Mouse (Mus musculus) large intestine, adult 2 months (tissue): ENCODE measurements around the gene Zfp872. TPM values are rescaled to one million over a fixed set of nuclear protein-coding genes. Genes with fewer than 3 reads are reported as not detected.
A peak's percentile ranks its signal among the peaks of the same experiment; 100 is the strongest.
"Not testable (repeated sequence)": the region's sequence is repeated elsewhere in the genome, so short reads cannot be mapped to it uniquely, and the experiment has no call there.

ENCODE experiments used
- DNase-seq: peaks from one replicate; pipeline ENCODE4 v3.0.0-alpha.2; 2012; ENCODE audit warnings: low read depth, low spot score
- WGBS: fragments of 180-500 bp; shearing (Covaris S2); methylation state at CpG from one replicate; pipeline ENCODE4 v1.1.7; 2018; 5-methylcytosine and 5-hydroxymethylcytosine counted together
- polyA plus RNA-seq: library from polyadenylated mRNA; depleted of rRNA; stranded (reverse); fragments of >200 nt; gene quantifications from 2 replicates; pipeline ENCODE4 v1.2.3, GENCODE M21; 2012; rRNA removed

Gene Zfp872
- not detected in 2 replicates for polyA plus RNA-seq

DNA sequence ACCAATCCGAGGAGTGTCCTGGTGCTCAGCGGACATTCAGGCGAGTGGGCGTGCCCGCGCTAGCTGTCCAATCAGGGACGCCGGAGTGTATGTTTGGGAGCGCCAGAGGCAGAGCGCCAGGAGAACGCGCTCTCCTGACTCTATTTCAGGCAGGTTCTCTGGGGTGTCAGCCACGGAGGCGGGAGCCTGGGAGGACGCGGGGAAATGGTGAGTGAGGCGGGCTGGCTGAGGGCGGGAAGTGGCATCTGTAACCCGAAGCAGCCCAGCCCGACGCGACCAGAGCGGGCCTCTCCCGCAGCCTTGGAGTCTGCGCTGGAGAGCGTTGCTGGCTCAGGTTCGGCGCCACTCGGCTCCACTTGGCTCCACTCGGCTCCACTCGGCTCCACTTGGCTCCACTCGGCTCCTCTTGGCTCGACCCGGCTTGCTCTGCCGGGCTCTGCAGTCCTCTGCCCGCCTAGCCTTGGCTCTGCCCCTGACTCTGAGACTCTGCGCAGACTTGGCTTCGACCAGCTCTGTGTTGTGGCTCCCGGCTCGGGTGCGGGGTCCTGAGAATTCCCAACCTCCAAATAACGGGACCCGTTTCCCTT, at the start of gene Zfp872:
TSS of gene Zfp872 (plus strand) at position 66 of the 587 bp plus-strand sequence.
- WGBS, result 27% methylated on average over 43 of the region's 43 CpGs
- DNase-seq, result no peak

DNA sequence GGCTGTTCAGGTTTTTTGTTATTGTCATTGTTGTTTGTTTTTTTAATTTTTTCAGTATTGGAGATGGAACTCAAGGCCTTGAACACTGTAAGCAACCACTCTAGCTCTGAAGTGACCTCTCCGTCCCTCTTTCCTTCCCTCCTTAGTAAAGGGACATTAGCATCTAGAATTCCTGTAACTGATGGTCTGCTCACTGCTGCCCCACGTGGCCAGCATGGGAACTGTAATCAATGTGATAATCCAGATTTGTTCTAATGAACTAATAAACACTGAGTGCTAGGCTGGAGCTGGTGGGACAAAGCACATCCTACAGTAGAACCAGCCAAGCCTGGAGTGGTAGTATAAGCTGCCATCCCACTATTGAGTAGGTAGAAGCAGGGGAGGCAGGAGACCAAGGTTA, 49.4 kb upstream of the Zfp872 start:
- no peak for DNase-seq
- WGBS, result 29% methylated on average over 2 of the region's 2 CpGs

DNA sequence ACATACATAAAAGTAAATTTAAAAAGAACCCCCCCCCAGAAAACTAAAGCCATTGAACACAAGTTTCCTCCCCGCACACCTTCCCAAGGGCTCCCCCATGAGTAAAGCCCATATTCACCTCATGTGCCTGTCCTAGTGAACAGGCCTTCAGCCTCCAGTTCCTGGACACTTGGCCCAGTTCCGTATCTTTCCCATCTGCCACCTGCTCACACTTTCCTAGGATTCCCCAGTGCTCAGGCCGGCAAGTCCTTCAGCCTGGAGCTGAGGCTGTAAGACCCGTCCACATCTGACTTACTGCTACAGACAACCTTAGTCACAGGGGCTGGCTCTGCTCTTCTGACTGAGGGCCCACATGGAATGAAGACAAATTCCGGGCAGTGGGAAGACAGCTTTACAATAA, 48.1 kb upstream of the Zfp872 start:
- DNase-seq, result no peak
- 90% methylated on average over 5 of the region's 5 CpGs for WGBS

DNA sequence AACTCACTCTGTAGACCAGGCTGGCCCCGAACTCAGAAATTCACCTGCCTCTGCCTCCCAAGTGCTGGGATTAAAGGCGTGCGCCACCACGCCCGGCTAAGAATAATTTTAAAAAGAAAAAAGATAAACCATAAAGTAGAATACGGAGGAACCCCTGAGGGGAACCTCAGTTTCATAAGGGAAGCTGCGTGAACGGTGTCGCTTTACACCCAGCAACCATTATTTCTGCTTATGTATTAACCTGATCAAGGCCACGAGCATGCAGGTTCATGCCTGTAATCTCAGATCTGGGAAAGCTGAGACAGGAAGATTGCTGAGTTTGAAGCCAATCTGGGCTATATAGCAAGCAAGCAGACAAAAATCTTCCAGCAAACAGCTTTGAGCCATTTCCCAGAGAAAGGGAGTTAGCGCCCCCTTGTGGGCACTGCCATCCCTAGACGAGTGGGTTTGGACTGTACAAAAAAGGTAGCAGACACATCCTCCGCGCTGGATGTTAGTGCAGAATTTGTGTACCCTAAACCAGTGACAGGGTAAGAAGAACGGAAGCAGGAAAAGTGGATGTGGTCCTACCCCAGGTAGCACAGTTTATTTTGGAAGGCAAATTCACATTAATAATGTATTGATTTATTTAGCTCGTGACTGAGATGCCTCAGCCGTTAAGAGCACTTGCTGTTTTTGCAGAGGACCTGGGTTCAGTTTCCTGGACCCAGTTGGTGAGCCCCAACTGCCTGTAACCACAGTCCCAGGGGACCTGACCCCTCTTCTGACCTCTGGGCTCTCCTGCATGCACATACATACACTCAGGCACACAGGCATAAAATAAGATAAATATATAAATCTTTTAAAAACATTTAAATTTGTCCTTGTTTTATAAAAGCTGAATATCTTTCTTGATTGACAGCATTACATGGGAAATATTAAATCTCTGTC, 44.5 kb upstream of the Zfp872 start:
- peak; percentile 70 for DNase-seq
- 46% methylated on average over 17 of the region's 17 CpGs for WGBS

DNA sequence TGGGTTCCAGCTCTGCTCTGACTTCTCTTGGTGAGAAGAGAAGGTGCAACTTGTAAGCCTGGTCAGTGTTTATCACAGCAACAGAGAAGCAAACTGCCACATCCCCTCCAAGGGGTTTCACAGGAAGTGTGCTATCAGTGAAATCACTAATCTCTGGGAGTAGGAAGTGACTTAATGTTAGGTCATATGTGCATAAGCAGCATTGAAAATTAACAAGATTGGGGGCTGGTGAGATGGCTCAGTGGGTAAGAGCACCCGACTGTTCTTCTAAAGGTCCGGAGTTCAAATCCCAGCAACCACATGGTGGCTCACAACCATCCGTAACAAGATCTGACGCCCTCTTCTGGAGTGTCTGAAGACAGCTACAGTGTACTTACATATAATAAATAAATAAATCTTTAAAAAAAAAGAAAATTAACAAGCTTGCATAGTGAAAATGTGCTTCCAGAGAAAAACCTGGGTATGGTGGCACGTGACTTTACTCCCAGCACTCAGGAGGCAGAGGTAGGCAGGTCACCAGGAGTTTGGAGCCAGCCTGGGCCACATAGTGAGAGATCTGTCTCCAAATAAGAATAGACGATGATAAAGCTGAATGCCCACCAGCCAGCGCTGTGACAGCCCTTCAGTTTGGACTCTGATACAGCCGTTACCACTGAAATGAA, 43.5 kb upstream of the Zfp872 start:
- DNase-seq, result no peak
- WGBS, result 80% methylated on average over 8 of the region's 8 CpGs

DNA sequence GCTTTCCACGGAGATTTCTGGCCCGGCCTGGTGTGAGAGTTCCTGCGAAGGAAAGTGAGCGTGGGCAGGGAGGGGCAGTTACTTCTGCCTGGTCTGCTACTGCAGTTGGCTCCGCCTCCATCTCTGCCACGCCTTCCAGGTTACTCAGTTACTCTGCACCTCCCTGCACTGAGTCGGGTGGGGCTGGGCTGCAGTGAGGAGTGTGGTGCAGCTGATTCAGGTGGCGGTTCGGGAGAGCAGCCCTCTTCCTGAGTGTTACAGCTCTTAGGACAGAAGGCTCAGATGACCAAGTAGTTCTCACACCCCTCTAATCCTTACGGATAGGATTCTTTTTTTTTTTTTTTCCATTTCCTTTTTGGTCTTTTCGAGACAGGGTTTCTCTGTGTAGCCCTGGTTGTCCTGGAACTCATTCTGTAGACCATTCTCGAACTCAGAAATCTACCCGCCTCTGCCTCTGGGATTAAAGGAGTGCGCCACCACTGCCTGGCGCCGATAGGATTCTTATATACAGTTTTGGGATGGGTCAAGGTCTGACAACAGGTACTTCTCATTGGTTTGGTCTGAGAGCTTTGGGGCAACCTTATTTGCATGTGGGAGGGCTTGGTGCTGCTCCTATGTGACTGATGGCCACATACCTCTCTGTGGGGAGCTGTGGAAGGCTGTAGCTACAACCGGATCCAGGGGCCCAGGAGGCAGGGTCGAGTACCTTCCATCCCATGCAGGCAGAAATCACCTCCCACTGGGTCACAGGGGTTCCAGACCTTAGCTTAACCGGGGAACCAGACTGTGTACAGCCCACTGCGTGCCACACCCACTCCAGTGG, 38.3 kb upstream of the Zfp872 start:
- WGBS, result 58% methylated on average over 20 of the region's 20 CpGs
- no peak for DNase-seq

DNA sequence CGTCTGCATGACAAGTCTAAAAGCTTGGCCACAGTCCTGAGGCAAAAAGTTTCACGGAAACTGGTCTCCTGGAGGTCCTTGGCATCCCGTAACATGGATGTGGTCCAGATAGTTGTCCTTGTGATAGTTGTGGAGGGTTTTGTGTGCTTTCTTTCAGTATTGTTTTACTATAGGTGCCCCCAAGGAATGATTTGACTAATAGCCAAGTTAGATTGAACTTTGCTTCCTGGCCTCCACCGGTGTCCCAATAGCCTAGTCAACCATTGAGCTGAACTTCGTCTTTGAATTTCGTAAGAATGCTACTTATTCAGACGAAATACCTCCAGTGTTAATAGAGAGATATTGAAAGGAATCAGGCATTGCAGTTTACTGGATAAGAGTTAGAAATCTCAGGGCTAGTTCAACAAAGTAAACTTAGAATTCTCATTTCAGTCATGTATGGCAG, 37.6 kb upstream of the Zfp872 start:
- WGBS, result 75% methylated on average over 7 of the region's 7 CpGs
- not testable (repeated sequence) for DNase-seq

DNA sequence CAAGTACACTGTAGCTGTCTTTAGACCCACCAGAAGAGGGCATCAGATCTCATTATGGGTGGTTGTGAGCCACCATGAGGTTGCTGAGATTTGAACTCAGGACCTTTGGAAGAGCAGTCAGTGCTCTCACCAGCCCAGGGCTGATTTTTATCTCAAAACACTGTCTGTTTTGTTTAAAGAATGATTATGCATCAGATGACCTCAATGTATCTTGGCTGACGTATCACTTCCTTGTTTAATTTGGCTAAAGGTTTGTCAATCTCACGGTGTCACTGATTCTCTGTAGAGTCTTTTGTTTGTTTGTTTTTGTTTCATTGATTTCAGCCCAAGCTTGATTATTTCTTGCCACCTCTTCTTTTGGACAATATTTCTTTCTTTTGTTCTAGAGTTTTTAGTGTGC, 36.9 kb upstream of the Zfp872 start:
- WGBS, result 16% methylated on average over 2 of the region's 2 CpGs

DNA sequence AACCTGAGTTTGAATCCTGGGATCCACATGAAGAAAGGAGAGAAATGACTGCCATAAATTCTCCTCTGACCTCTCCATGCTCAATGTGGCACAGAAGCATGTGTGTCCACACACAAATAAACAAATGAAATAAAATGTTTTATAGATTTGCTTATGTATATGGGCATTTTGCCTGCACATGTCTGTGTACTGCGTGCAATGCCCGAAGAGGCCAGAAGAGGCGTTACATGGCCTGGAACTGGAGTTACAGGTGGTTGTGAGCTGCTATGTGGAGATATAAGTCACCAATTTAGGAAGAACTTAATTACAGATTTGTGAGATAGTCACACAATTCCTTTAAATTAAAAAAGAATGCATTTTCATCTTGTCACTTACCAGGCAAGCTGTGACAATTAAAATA, 34.1 kb upstream of the Zfp872 start:
- WGBS, result 94% methylated on average over 3 of the region's 3 CpGs
- no peak for DNase-seq

More for the DNA sequence above, 36.9 kb upstream of the Zfp872 start:
- DNase-seq, result no peak

DNA sequence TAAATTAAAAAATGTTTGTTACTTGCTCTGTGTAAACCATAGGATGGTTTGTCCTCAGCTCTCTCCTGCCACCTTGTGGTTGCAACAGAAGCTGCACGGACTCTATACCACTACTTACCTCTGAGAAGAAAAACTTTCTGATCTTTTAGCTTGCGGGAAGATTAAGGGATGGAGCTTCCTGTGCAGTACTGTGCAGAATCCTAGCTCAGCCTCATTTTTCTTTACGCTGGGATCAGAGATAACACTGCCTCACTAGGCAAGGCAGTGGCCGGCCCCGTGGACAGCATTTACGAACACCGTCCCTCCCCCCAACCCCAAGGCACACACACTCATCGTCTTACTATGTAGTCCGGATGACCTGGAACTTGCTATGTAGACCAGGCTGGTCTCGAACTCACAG, 32.3 kb upstream of the Zfp872 start:
- WGBS, result 13% methylated on average over 10 of the region's 10 CpGs
- DNase-seq, result no peak

DNA sequence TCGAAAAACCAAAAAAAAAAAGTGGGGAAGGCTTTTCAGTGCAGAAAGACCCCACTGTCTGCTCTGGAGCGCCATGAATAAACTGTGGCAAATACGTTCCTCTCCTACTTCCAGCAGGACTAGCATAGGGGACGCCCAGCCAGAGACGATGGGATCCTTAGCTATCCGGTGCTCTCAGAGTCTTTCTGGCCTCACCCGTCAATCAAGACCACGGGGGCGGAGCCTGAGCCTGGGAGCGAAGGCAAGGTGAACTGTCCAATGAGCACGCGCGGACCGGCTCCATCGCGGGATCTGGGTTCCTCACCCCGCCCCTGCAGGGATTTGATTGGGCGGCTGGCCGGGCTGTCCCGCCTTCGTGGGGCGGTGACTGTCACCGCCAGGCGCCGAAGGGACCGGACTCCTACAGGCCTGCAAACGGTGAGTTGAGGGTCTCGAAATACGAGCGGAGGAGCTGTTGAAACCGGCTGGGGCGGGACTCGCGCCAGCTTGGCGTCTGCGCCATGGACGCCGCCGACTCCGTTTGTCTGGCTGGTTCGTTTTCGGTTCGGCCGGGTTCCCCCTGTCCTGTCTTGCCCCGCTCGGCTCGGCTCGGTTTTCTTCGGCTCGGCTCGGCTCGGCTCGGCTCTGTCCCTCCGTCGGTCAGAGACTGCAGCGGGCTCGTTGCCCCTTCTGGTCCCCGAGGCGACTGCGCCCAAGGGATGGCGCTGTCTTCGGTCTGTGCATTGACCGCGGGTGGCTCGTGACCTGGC, 31.2 kb upstream of the Zfp872 start, which contains the start of gene Pigyl:
TSS of gene Pigyl (plus strand) at position 350 of the 749 bp plus-strand sequence.
- 1% methylated on average over 65 of the region's 65 CpGs for WGBS

DNA sequence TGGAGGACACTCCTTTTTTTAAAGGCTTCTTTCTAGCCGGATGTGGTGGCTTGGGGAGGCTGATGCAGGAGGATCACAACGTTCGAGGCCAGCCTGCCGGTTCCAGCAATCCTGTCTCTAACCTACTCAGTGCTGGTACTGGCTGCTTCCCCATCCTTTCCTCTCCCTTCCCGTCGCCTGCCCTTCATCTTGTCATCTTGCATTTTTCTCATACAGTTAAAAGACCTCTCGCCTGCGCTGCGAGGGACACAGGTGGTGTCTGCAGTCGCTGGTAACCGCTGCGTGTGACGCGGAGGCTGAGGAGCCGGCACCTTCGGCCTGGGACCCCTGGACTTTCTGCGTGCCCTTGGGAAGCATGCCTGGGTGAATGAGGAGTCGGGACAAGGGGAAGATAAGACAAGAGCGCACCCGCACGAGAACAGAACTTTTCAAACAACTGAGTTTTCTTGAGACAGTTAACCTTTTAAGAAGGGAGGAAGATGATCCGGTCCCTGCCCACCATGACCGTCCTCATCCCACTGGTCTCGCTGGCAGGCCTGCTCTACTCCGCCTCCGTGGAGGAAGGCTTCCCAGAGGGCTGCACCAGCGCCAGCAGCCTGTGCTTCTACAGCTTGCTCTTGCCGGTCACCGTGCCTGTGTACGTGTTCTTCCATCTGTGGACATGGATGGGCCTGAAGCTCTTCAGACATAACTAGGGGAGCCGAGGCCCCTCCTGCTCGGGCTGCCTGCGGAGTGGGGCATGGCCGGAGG, 30.2 kb upstream of the Zfp872 start:
- 79% methylated on average over 34 of the region's 34 CpGs for WGBS
- DNase-seq, result no peak

More for the DNA sequence above, 31.2 kb upstream of the Zfp872 start, which contains the start of gene Pigyl:
- DNase-seq, result peak; percentile 99

DNA sequence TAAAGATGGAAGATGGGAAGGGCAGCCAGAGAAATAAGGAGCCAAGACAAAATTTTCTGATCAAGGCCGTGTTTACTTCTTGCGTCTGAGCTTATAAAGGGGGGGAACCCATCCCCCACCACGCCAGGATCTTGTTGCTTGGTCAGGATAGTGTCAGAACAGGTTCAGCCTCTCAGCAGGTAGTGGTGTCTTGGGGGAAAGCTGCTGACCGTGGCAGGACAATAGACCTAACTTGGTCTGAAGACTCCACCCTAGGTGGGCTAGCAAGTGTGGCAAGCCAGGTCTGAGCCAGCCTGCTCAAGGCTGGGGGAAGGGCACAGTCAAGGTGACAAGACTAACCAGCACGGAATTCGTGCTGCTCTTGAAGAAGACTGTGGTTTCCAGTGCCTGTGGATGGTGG, 26.6 kb upstream of the Zfp872 start:
- no peak for DNase-seq
- WGBS, result 54% methylated on average over 6 of the region's 6 CpGs

DNA sequence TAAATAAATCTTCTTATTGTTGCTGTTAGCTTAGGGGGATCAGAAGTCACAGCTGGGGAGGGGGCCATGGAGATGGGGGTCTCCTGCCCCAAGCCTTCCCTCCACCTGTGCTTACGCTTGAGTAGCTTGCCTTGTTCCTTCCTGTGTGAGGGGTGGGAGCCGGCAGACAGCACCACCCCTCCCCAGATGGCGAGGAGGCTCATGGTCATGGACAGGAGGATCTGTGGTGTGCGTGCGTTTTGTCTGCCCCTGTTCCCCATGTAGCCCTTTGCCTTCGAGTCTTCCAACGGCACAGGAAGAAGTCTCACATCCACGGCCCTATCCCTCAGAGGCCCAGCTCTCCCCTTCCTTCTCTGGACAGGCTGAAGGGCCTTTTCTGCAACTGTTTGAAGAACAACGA, 25.6 kb upstream of the Zfp872 start:
- WGBS, result 59% methylated on average over 9 of the region's 9 CpGs
- no peak for DNase-seq

DNA sequence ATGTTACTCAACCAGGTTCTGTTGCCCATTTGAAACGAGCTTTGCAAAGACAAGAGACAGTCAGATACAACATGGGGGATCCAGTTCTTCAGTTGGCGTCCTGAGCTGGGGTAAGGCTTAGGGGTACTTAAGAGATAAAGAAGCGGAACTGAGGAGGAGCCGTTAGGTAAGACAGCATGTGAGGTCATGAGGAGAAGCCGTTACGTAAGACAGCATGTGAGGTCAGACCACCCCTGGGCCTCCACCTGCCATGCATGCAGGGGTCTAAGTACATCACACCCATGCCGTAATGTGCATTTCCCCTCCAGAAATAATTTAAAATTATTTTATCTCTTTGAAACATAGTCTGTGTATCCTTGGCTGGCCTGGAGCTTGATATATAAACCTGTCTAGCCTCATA, 25.0 kb upstream of the Zfp872 start:
- 91% methylated on average over 7 of the region's 7 CpGs for WGBS
- no peak for DNase-seq

DNA sequence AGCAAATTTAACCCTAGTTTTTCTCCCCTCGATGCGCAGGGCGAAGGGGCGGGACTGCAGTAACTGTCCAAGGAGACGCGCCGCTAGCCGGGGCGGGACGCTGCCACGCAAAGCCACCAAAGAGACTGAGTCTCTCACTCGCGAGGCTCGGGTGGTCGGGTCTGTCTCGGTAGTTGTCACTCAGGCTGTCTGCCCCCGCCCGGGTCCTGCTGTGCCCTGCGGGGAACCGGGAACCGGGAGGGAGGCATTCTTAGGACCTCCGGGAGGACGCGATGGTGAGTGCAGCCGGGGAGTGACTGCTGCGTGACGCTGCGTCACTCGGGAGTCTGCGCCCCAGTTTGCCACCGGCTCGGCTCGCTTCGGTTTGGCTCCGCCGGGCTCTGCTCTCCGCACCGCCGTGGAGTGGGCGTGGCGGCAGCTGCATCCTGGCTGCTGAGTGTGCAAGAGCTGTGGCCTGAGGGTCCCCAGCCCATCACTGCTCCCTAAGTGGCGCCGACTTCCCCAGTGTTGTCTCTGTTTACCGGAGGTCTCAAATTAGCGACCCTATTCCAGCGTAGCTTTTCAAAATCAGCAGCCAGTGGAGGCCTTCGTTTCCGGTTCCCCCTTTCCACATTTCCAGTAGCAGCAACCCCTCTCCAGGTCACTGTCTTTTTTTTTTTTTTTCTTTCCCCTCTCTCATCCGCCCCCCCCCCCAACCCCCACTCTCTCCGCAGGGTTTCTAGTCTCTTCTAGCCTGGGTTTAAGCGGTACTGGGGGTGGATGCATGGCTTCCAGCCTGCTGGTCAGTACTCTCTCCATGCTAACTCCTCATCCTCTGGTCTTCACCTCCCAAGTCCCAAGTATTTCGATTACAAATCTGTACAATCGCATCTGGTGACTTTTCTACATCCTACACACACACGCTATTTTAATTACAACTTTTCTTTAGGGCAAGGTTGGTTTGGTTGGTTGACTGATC, 22.9 kb upstream of the Zfp872 start:
- DNase-seq, result no peak

DNA sequence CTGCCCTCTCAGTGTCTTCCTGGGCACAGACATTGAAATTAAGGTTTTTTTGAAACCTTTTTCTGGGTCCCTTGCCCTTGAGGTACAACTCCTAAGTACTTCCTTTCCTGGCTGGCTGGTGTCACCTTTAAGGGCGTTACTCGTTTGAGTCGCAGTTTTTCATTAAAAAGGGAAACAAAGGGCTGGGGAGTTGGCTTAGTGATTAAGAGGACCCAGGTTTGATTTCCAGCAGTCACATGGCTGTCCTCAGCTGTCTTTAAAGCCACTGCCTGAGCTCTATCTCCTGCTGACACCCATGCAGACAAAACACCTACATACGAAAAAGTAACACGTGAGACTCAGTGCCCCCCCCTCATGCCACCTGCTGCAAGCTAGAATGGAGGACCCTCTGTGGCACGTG, 21.9 kb upstream of the Zfp872 start:
- WGBS, result 64% methylated on average over 6 of the region's 6 CpGs
- no peak for DNase-seq

More for the DNA sequence above, 22.9 kb upstream of the Zfp872 start:
- 8% methylated on average over 53 of the region's 54 CpGs for WGBS
